Mouse (Mus musculus) liver, embryonic 14 days (tissue): ENCODE measurements around the gene Lgi4. TPM values are rescaled to one million over a fixed set of nuclear protein-coding genes. Genes with fewer than 3 reads are reported as not detected.

ENCODE experiments used
- polyA plus RNA-seq: library from polyadenylated mRNA; depleted of rRNA; stranded (reverse); fragments of >200 nt; gene quantifications from 2 replicates; pipeline ENCODE4 v1.2.3, GENCODE M21; 2012; rRNA removed

Lgi4 gene
- 0.03 and 0.06 TPM in 2 replicates for polyA plus RNA-seq

DNA sequence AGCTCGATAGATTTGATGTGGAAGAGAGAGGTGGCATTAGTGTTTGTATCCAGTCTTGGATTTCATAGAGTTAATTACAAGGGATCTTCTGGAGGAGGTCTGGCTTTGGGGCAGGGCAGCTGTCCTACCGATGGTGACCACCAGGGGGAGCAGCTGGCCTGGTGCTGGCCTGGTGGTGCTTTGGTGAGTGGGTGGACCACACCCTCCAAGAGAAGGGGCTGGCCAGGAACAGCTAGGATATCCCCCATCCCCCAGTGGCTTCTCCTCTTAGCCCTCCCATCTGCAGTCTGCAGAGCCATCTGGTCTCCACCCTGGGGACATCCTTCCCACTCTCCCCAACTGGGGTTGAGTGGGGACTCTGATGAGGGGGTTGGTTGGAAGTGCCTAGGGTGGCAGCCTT lies at the start of gene Lgi4:
Gene Lgi4, plus strand, starts transcription at position 235 of the 400 bp plus-strand sequence.

DNA sequence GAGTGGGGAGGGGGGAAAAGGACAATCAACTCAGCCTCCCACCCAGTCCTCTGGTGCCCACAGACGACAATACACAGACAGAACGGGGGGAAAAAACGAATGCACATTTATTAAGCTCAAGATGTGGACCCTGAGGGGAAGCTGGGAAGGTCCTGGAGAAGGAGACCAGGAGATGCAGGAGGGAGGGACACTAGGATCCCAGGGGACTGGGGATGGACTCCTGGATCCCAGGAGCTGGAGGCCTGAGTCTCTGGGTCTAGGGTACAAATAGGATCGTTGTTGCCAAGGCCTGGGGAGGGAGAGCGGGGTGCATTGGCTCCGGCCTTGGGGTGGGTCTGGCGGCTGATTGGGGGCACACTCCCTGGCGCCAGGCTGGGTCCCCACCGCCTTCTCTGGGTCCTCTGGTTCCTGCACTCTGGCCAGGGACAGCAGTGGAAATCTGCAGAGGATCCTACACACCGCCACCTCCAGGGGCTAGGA lies 16.7 kb upstream of the Lgi4 start, which contains the start of gene Fxyd5:
Gene Fxyd5, minus strand, starts transcription at position 51 of the 480 bp plus-strand sequence.

GRCm38 (mm10) chr7:31051321-31052021 lies 7.7 kb upstream of the Lgi4 start, which contains the start of gene Fxyd7:
Gene Fxyd7 (minus strand): TSS chr7:31051467.

DNA sequence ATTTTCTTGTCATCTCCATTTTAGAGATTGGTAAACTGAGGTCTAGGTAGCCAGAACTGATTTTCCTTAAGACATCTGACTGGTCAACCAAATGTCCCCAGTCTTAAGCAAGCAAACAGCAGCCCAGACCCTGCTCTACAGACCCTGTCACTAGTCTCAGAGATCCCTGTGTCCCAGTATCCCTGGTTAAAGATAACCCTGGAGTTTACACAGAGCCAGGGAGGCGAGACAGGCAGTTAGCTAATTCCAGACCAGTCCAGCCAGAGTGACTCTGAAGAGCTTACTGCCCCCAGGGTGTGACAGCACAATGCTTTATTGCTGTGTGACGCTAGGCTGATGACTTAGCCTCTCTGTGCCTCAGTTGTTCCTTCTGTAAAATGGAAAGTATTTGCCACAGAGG lies 2.1 kb upstream of the Lgi4 start, which contains the start of gene Fxyd1:
Gene Fxyd1, minus strand, starts transcription at position 129 of the 400 bp plus-strand sequence.

DNA sequence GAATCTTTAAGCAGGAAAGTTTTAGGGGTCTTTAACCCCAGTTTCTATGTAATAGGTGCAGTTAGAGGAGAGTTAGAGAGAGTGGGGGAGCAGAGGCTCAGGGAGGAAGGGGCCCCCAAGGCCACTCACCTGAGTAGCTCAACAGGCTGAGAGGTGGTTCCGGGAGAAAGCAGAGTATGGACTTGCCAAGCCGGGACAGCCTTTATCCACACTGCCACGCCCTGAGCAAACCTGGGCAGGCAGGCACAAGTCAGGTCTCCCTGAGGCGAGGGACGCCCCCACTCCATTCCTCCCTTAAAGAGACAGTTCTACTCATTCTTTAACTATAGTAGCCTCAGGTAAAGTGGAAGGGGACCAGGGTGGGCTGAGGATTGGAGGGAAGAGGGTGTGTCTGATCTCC lies 17.4 kb downstream of the Lgi4 start, which contains the start of gene Fxyd3:
Gene Fxyd3, minus strand, starts transcription at position 213 of the 400 bp plus-strand sequence.

DNA sequence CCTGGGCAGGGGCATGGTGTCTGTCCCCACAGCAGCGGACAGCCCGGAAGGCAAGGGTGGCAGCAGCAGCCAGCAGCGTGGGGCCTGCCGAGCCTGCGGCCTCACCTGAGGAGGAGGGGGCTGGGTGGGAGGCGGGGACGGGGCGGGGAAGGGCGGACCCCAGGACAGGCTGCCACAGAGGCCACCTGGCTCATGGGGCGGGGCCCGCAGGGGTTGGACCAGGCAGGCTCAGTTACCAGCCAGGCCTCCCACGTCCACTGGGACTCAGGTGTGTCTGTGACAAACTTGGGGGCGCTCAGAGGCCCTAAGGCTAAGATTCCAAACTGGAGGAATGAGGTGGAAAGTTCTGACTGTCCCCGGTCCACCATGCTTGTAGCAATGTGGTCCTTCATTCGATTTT lies 56.0 kb downstream of the Lgi4 start, which contains the start of gene Hpn:
Gene Hpn, minus strand, starts transcription at position 109 of the 400 bp plus-strand sequence.

Other genes starting within 250 kb of the Lgi4 start
- 0.31 and 0.33 TPM in 2 replicates for gene Ffar2, start 235.6 kb upstream of the Lgi4 start, polyA plus RNA-seq
- gene Ffar3, start 203.2 kb upstream of the Lgi4 start, polyA plus RNA-seq, result not detected in 2 replicates
- gene Ffar1, start 197.8 kb upstream of the Lgi4 start, polyA plus RNA-seq, result not detected in 2 replicates
- 0.23 and 0.37 TPM in 2 replicates for gene Cd22, start 179.0 kb upstream of the Lgi4 start, polyA plus RNA-seq
- 0.17 and 0.22 TPM in 2 replicates for gene Mag, start 144.5 kb upstream of the Lgi4 start, polyA plus RNA-seq
- gene Hamp2, start 134.7 kb upstream of the Lgi4 start, polyA plus RNA-seq, result not detected in 2 replicates
- 11.4 and 20.4 TPM in 2 replicates for gene Hamp, start 115.3 kb upstream of the Lgi4 start, polyA plus RNA-seq
- 45.8 and 51.7 TPM in 2 replicates for gene Usf2, start 102.5 kb upstream of the Lgi4 start, polyA plus RNA-seq
- 11.5 and 13.7 TPM in 2 replicates for gene Lsr, start 85.9 kb upstream of the Lgi4 start, polyA plus RNA-seq
- 1.3 TPM in 2 replicates for gene Fam187b, start 85.6 kb upstream of the Lgi4 start, polyA plus RNA-seq
- gene Fxyd5, start 16.9 kb upstream of the Lgi4 start, polyA plus RNA-seq, result 10.0 and 11.3 TPM in 2 replicates
- gene Fxyd7, start 7.9 kb upstream of the Lgi4 start, polyA plus RNA-seq, result 0.06 and 0.17 TPM in 2 replicates
- 25.3 and 31.9 TPM in 2 replicates for gene Fxyd1, start 2.1 kb upstream of the Lgi4 start, polyA plus RNA-seq
- 0.18 and 0.62 TPM in 2 replicates for gene Fxyd3, start 17.4 kb downstream of the Lgi4 start, polyA plus RNA-seq
- gene Hpn, start 55.9 kb downstream of the Lgi4 start, polyA plus RNA-seq, result 38.6 and 43.5 TPM in 2 replicates
- 0.86 and 0.97 TPM in 2 replicates for gene Scn1b, start 67.7 kb downstream of the Lgi4 start, polyA plus RNA-seq
- 17.4 and 19.4 TPM in 2 replicates for gene Gramd1a, start 96.6 kb downstream of the Lgi4 start, polyA plus RNA-seq
- gene Scgb2b2, start 231.2 kb downstream of the Lgi4 start, polyA plus RNA-seq, result not detected in 2 replicates
- gene Scgb1b2, start 232.5 kb downstream of the Lgi4 start, polyA plus RNA-seq, result not detected in 2 replicates